Mouse (Mus musculus) cerebellum, postnatal 36 days (tissue): ENCODE measurements at regions not wholly inside any gene's neighbourhood (a gene's known extent, or its start where the extent isn't known, plus 50 kb on each side); places are given as distances from the start of the nearest gene placed in this dataset.

ENCODE experiments used
- DNase-seq, 2 experiments: peaks; one replicate each; pipeline ENCODE4 v3.0.0; 2021 to 2022; ENCODE audit warnings: mixed read lengths in 2 of 2

- DNase-seq = no peak
Measured at GRCm38 (mm10) chr15:11712481-11713274, 194.4 kb downstream of the Npr3 start.

- DNase-seq = no peak
Measured at GRCm38 (mm10) chr15:11701246-11701645, 205.8 kb downstream of the Npr3 start.

DNA sequence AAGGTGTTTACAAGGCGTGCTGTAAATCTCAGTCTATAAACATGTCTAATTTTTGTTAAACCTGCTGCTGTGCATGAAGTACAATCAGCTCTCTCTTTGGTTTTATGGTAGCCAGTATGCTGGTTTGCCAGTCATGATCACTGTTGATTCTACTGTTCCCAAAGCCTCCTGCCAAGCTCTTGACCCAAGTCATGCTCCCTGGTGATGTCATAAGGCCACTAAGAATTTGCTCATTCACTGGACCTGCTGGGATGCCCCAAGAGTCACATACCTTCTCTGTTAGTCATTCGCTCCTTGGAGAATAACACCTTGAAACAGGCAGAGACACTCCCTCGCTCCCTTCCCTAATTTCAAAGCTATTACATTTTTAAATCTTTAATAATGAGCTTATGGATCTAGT lies 207.2 kb downstream of the Npr3 start:
- DNase-seq = no peak

- no peak for DNase-seq
Measured at GRCm38 (mm10) chr15:11697060-11697459, 210.0 kb downstream of the Npr3 start.

DNA sequence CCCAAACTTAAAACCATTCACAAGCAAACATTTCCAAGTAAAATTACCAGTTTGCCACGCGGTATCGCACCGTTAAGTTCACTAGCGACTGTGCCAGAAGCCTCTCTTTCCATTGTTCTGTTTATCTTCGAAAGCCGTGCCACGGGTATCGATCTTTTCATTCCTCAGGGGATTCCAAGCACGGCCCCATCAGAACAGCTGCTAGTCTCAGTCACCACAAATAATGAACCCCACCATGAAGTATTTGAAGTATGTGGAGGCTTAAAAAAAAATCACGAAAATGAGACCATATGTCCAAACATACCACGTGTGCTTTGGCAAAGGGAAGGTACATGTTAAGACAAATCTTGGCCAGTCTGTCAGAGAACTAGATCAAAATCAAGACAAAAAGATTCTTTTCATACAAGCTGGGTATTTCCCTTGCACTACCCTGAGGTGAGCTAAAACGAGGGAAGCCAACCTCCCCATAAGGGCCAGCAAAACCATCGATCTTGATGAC lies 213.3 kb downstream of the Npr3 start:
- no peak for DNase-seq

DNA sequence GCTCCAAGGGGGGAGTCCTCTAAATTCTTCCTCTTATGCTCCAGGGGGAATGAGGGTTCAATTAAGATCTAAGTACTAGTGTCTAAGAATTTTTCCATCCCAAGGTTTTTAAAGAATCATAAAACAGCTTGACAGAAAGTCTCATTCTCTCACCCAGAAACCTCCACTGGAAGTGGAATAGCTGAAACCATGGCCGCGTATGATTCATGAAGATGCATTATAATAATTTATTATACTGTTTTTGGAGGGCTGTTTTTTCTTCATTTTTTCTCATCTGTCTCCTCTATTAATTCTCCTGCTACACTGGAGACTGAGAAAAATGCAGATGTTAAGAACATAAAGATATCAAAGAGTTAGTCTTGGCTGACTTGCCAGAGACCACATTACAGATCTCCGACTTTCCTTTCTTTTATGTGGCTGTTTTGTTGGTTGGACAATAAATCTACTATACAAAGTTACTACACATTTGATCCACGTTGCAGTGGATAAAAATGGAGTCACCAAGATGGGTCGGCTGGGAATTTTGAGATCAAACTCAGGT lies 242.2 kb downstream of the Npr3 start:
- DNase-seq = no peak

DNA sequence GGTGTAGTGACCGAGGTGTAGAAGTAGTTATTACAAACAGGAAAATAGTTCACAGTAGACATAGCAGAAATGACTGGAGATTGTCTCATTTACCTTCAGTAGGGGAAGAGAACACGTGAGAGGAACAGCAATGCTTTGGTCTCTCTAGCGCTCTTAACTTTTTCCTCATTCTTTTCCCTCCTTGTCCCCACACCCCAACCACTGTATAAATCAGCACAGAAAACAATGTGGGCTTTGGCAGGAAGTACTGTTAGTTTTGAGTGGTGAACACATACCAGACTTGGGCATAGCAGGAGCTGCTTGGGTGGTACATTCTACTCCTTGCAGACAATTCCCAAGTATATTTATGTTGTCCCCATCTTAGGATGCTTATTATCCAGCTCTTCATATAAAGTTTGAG lies 251.9 kb downstream of the Npr3 start:
- no peak for DNase-seq

- no peak for DNase-seq
Measured at GRCm38 (mm10) chr15:11646241-11646640, 246.8 kb upstream of the Tars start.

- DNase-seq = no peak
Measured at GRCm38 (mm10) chr15:11644779-11645178, 245.3 kb upstream of the Tars start.

- DNase-seq = no peak
Measured at GRCm38 (mm10) chr15:11630654-11631053, 231.2 kb upstream of the Tars start.

- no peak for DNase-seq
Measured at GRCm38 (mm10) chr15:11626433-11626832, 227.0 kb upstream of the Tars start.

- no peak for DNase-seq
Measured at GRCm38 (mm10) chr15:11612416-11612815, 213.0 kb upstream of the Tars start.

DNA sequence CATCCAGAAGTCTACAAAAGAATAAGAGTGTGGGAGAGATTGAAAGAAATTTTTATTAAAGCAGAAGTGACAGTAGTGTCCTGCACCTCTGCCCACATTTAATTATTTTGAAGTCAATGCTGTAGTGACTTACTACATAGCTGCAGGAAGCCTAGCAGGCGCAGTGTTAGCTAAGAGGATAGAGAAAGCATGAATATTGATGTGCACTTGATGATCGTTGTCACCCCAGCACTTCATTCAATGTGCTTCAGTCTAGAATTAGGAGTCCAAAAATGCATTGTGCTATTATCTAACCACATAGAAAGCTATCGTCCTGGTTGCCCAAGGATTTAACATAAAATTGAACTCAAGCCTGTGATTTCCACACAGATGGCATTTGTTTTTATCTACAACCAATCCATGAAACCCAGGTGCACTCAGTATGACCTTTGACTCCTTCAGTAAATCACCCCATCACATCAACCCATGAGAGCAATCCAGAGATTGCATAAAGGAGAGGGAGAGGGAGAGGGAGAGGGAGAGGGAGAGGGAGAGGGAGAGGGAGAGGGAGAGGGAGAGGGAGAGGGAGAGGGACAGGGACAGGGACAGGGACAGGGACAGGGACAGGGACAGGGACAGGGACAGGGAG lies 210.7 kb upstream of the Tars start:
- DNase-seq = no peak

DNA sequence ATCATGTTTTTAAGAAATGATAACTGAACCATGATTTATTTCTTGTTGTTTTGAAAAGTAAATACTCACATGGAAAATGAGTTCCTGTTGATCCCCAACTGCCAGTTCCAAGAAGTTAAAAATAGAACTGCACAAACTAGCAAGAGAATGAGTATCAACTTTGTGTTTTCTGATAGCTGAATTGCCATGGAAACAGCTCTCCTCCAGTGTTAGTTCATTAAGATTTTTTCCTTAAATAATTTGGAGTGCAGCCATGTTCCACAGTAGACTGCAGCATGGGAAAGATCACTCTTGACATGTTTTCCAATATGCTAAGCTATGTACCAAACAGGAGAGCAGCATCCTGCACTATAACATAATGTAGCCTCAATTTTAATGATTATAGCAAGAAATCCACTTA lies 208.0 kb upstream of the Tars start:
- no peak for DNase-seq

- no peak for DNase-seq
Measured at GRCm38 (mm10) chr15:11605677-11606076, 206.2 kb upstream of the Tars start.

DNA sequence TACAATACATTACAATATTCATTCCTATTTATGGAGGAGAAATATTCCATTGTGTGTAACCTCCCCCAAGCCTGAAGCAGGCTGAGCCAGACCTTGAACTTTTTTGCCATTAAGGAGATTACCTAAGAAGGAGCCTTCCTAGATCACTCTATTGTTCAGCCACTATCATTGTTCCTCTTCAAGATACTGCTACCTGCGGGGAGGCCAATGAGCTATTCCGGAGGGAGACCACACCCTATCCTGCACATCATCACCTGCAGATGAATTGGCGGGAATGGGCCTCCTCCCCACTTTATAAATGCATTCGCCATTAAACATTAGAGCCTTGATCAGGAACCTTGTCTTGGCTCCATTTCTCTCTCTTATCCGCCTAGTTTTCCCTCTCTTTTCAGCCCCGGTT lies 197.6 kb upstream of the Tars start:
- no peak for DNase-seq

- DNase-seq = no peak
Measured at GRCm38 (mm10) chr15:11590542-11591116, 191.2 kb upstream of the Tars start.

DNA sequence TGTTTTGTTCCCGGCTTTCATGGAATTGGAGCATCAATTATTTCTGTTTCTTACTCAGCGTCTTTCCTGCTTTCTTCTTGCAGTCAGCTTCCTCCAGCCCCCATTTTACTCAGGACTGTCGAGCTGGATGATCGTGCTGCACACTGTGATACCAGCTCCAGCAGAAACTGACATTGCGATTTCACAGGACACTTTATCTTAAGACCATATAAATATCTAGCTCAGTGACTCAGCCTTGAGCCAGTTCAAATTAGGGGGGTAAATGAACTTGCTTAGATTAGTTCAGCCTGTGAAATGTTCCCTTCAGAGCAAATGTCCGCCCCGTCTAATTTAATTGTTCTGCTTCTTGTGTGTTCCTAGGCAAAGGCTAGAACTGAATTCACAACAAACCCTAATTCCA lies 190.3 kb upstream of the Tars start:
- DNase-seq = no peak

DNA sequence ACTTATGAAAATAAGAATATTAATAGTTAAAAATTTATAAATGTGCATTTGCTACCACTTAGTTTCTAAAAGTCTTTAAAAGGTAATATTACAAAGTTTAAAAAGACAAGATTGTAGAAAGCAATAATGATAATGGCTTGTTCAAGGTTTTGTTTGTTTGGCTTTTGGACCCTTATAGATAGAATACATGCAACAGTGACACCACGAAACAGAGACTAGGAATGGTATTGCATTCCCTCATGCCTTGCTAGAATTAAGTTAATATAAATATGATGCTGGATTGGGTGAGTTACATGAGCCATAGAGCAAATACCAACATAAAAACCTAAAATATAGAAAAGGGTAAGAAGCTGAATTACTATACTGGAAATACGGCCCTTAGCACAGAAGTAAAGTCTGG lies 186.9 kb upstream of the Tars start:
- no peak for DNase-seq

- no peak for DNase-seq
Measured at GRCm38 (mm10) chr15:11584155-11584554, 184.7 kb upstream of the Tars start.

DNA sequence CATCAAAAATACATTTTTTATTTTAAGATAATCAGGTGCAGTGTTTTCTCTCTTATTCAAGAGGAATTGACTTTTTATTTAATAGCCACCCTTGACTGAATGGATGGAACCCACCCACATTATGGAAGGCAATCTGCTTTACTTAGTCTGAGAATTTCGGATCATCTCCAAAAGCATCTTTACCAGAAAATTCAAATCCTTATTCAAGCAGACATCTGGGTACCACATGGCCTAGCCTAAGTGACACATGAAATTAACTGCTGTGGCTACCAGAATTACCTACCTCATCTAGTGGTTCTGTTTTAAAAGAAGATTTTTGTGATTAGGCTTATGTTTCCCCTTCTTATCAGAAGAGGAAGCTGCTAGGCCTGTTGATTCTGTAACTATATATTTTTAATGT lies 178.9 kb upstream of the Tars start:
- no peak for DNase-seq

GRCm38 (mm10) chr15:11574359-11574758 lies 174.9 kb upstream of the Tars start:
- DNase-seq = no peak

- no peak for DNase-seq
Measured at GRCm38 (mm10) chr15:11573496-11573895, 174.0 kb upstream of the Tars start.

GRCm38 (mm10) chr15:11572063-11572462 lies 172.6 kb upstream of the Tars start:
- no peak for DNase-seq
